Mouse (Mus musculus): ENCODE data around the gene Tjp1. TPM values are rescaled to one million over a fixed set of nuclear protein-coding genes. Genes with fewer than 3 reads are reported as not detected.
A peak's percentile ranks its signal among the peaks of the same experiment; 100 is the strongest.

The Tjp1 gene
- total and polyA plus RNA-seq, 2 experiments from 2014 or later, result 15.0 to 33.9 TPM

- H3K27me3 ChIP-seq (ENCODE audit: control insufficient read depth, insufficient read depth, low read length), result no peaks in the 10 kb centered on the region
- H3K9me3 ChIP-seq (replicated peaks; ENCODE audit: control insufficient read depth, low read length), result no peaks in the 10 kb centered on the region
- no peaks in the 10 kb centered on the region for H3K36me3 ChIP-seq (replicated peaks; ENCODE audit: control insufficient read depth, insufficient read depth, low read length)
- H3K4me2 ChIP-seq (ENCODE audit: low read depth, low read length), result no peak overlapping the region
- 82% methylated on average over 7 of the region's 7 CpGs for WGBS
- peak overlapping the region; percentile 46 for H3K27ac ChIP-seq (ENCODE audit: low read depth)
- ATAC-seq (ENCODE audit: insufficient read depth, low read depth) (no peak), DNase-seq (ENCODE audit: low spot score) (no peak)
- TF ChIP-seq CTCF (IDR thresholded peaks at IDR 0.05; ENCODE audit: low read depth) (no peak), EP300 (IDR thresholded peaks at IDR 0.05; ENCODE audit: low read depth) (no peak)
- no peak overlapping the region for H3K9ac ChIP-seq (replicated peaks; ENCODE audit: low read depth, low read length)
- peaks cover 13% of the 10 kb centered on the region for H3K4me1 ChIP-seq (ENCODE audit: control insufficient read depth, insufficient read depth)
- H3K4me3 ChIP-seq (ENCODE audit: low read depth, low read length), result no peak overlapping the region
Measured at GRCm38 (mm10) chr7:65387560-65388175, 139.9 kb downstream of the Tjp1 start.

- Histone ChIP-seq H3K4me1 (ENCODE audit: control insufficient read depth, insufficient read depth) (peaks cover 21% of the 10 kb centered on the region), H3K4me3 (ENCODE audit: low read depth, low read length) (no peak overlapping the region), H3K27ac (ENCODE audit: low read depth) (no peak overlapping the region), H3K36me3 (replicated peaks; ENCODE audit: control insufficient read depth, insufficient read depth, low read length) (no peaks in the 10 kb centered on the region), H3K9ac (replicated peaks; ENCODE audit: low read depth, low read length) (no peak overlapping the region), H3K4me2 (ENCODE audit: low read depth, low read length) (no peak overlapping the region), H3K9me3 (replicated peaks; ENCODE audit: control insufficient read depth, low read length) (no peaks in the 10 kb centered on the region), H3K27me3 (ENCODE audit: control insufficient read depth, insufficient read depth, low read length) (no peaks in the 10 kb centered on the region)
- no peak for ATAC-seq (ENCODE audit: insufficient read depth, low read depth)
- WGBS, result 90% methylated on average over 7 of the region's 7 CpGs
- TF ChIP-seq CTCF (IDR thresholded peaks at IDR 0.05; ENCODE audit: low read depth) (no peak), EP300 (IDR thresholded peaks at IDR 0.05; ENCODE audit: low read depth) (no peak)
- DNase-seq (ENCODE audit: low spot score), result no peak
Measured at GRCm38 (mm10) chr7:65384775-65385174, 142.8 kb downstream of the Tjp1 start.

GRCm38 (mm10) chr7:65382515-65383283 is 144.9 kb downstream of the Tjp1 start:
- DNase-seq (ENCODE audit: low spot score), result no peak

GRCm38 (mm10) chr7:65381896-65382295 is 145.7 kb downstream of the Tjp1 start:
- WGBS, result 44% methylated on average over 6 of the region's 6 CpGs
- peak overlapping the region; percentile 70 for H3K27ac ChIP-seq (ENCODE audit: low read depth)

More at GRCm38 (mm10) chr7:65382515-65383283, 144.9 kb downstream of the Tjp1 start:
- 33% methylated on average over 10 of the region's 10 CpGs for WGBS
- Histone ChIP-seq H3K4me2 (ENCODE audit: low read depth, low read length) (peak overlapping the region; percentile 10; the same call in 1 of the 2 replicates), H3K9me3 (replicated peaks; ENCODE audit: control insufficient read depth, low read length) (no peaks in the 10 kb centered on the region), H3K4me1 (ENCODE audit: control insufficient read depth, insufficient read depth) (peaks cover 20% of the 10 kb centered on the region), H3K27ac (ENCODE audit: low read depth) (peak overlapping the region; percentile 70), H3K36me3 (replicated peaks; ENCODE audit: control insufficient read depth, insufficient read depth, low read length) (no peaks in the 10 kb centered on the region), H3K27me3 (ENCODE audit: control insufficient read depth, insufficient read depth, low read length) (no peaks in the 10 kb centered on the region), H3K4me3 (ENCODE audit: low read depth, low read length) (no peak overlapping the region), H3K9ac (replicated peaks; ENCODE audit: low read depth, low read length) (no peak overlapping the region)
- ATAC-seq (ENCODE audit: insufficient read depth, low read depth), result peak; percentile 56
- TF ChIP-seq EP300 (IDR thresholded peaks at IDR 0.05; ENCODE audit: low read depth) (0 out of 2 replicates have a peak, but pooled peaks have one; percentile 32), CTCF (IDR thresholded peaks at IDR 0.05; ENCODE audit: low read depth) (no peak)

GRCm38 (mm10) chr7:65380716-65381115 is 146.9 kb downstream of the Tjp1 start:
- Histone ChIP-seq H3K4me1 (ENCODE audit: control insufficient read depth, insufficient read depth) (peaks cover 20% of the 10 kb centered on the region), H3K9me3 (replicated peaks; ENCODE audit: control insufficient read depth, low read length) (no peaks in the 10 kb centered on the region), H3K4me3 (ENCODE audit: low read depth, low read length) (no peak overlapping the region), H3K4me2 (ENCODE audit: low read depth, low read length) (no peak overlapping the region), H3K9ac (replicated peaks; ENCODE audit: low read depth, low read length) (no peak overlapping the region), H3K36me3 (replicated peaks; ENCODE audit: control insufficient read depth, insufficient read depth, low read length) (no peaks in the 10 kb centered on the region), H3K27me3 (ENCODE audit: control insufficient read depth, insufficient read depth, low read length) (no peaks in the 10 kb centered on the region), H3K27ac (ENCODE audit: low read depth) (no peak overlapping the region)
- ATAC-seq (ENCODE audit: insufficient read depth, low read depth), result no peak
- no peak for DNase-seq (ENCODE audit: low spot score)
- WGBS, result 83% methylated on average over 9 of the region's 9 CpGs
- TF ChIP-seq CTCF (IDR thresholded peaks at IDR 0.05; ENCODE audit: low read depth), result no peak
- TF ChIP-seq EP300 (IDR thresholded peaks at IDR 0.05; ENCODE audit: low read depth), result no peak

More at GRCm38 (mm10) chr7:65381896-65382295, 145.7 kb downstream of the Tjp1 start:
- H3K9ac ChIP-seq (replicated peaks; ENCODE audit: low read depth, low read length), result no peak overlapping the region
- H3K27me3 ChIP-seq (ENCODE audit: control insufficient read depth, insufficient read depth, low read length), result no peaks in the 10 kb centered on the region
- TF ChIP-seq EP300 (IDR thresholded peaks at IDR 0.05; ENCODE audit: low read depth), result no peak
- no peak for TF ChIP-seq CTCF (IDR thresholded peaks at IDR 0.05; ENCODE audit: low read depth)
- no peak overlapping the region for H3K4me3 ChIP-seq (ENCODE audit: low read depth, low read length)
- no peak for DNase-seq (ENCODE audit: low spot score)
- ATAC-seq (ENCODE audit: insufficient read depth, low read depth), result peak; percentile 68; the same call in 1 of the 2 replicates
- no peaks in the 10 kb centered on the region for H3K36me3 ChIP-seq (replicated peaks; ENCODE audit: control insufficient read depth, insufficient read depth, low read length)
- H3K4me1 ChIP-seq (ENCODE audit: control insufficient read depth, insufficient read depth), result peaks cover 20% of the 10 kb centered on the region
- H3K9me3 ChIP-seq (replicated peaks; ENCODE audit: control insufficient read depth, low read length), result no peaks in the 10 kb centered on the region
- no peak overlapping the region for H3K4me2 ChIP-seq (ENCODE audit: low read depth, low read length)
